Mouse (Mus musculus) heart, embryonic 13.5 days (tissue): Measurements from ENCODE around the gene Ccnb1ip1. TPM values are rescaled to one million over a fixed set of nuclear protein-coding genes. Genes with fewer than 3 reads are reported as not detected.

Experiments
- ATAC-seq: fragments of 200-750 bp; cut with Nextera tagmentation; 2 replicates; pipeline ENCODE4 v1.8.0; 2017; ENCODE audit warnings: moderate TSS enrichment; ENCODE audit not compliant: insufficient number of reproducible peaks, low FRiP score, low TSS enrichment; ENCODE audit errors: extremely low read depth
- H3K27ac ChIP-seq: fragments of 300-500 bp; sonication (generic); replicated peaks from 2 replicates; pipeline ENCODE4 v1.5.1; 2015; ENCODE audit warnings: moderate library complexity, mild to moderate bottlenecking, inconsistent platforms
- H3K27me3 ChIP-seq: fragments of 300-500 bp; sonication (generic); replicated peaks from 2 replicates; pipeline ENCODE4 v1.6.1; 2015; ENCODE audit warnings: mild to moderate bottlenecking, inconsistent platforms
- H3K36me3 ChIP-seq: fragments of 300-500 bp; sonication (generic); 2 replicates; pipeline ENCODE4 v1.6.1; 2015; ENCODE audit warnings: mild to moderate bottlenecking, inconsistent platforms
- H3K4me1 ChIP-seq: fragments of 300-500 bp; sonication (generic); 2 replicates; pipeline ENCODE4 v1.6.1; 2015; ENCODE audit warnings: inconsistent platforms
- H3K4me2 ChIP-seq: fragments of 300-500 bp; sonication (generic); 2 replicates; pipeline ENCODE4 v1.6.1; 2015; ENCODE audit warnings: inconsistent platforms, mild to moderate bottlenecking, moderate library complexity
- H3K4me3 ChIP-seq: fragments of 300-500 bp; sonication (generic); 2 replicates; pipeline ENCODE4 v1.5.1; 2015; ENCODE audit warnings: moderate library complexity, mild to moderate bottlenecking, inconsistent platforms
- H3K9ac ChIP-seq: fragments of 300-500 bp; sonication (generic); 2 replicates; pipeline ENCODE4 v1.6.1; 2015; ENCODE audit warnings: inconsistent platforms, mild to moderate bottlenecking, moderate library complexity
- H3K9me3 ChIP-seq: fragments of 300-500 bp; sonication (generic); 2 replicates; pipeline ENCODE4 v1.6.1; 2016; ENCODE audit warnings: inconsistent platforms
- WGBS: fragments of 180-500 bp; shearing (Covaris S2); methylation state at CpG from one replicate; pipeline ENCODE4 v1.1.7; 2015; ENCODE audit warnings: mixed read lengths; 5-methylcytosine and 5-hydroxymethylcytosine counted together
- polyA plus RNA-seq: library from polyadenylated mRNA; unstranded; fragments of >200 nt; fragmentation: Nextera tagmentation; extraction: Ambion mirVana; gene quantifications from 2 replicates; pipeline ENCODE4 v1.2.1, GENCODE M21; 2015

The Ccnb1ip1 gene
- polyA plus RNA-seq, 1 experiment from 2014 or later = not detected

- peaks cover 38% of the 10 kb centered on the region for H3K36me3 ChIP-seq
- H3K27me3 ChIP-seq = no peaks in the 10 kb centered on the region
- no peak for ATAC-seq
- H3K27ac ChIP-seq = no peak overlapping the region
- H3K9me3 ChIP-seq = 0 out of 2 replicates have a peak, but pooled peaks cover 2% of the 10 kb centered on the region
- no peak overlapping the region for H3K4me3 ChIP-seq
- 88% methylated on average over 3 of the region's 3 CpGs for WGBS
- peaks cover 7% of the 10 kb centered on the region for H3K4me1 ChIP-seq
- no peak overlapping the region for H3K9ac ChIP-seq
- no peak overlapping the region for H3K4me2 ChIP-seq
Observed at GRCm38 (mm10) chr14:50782166-50782565, 25.4 kb downstream of the Ccnb1ip1 start.

GRCm38 (mm10) chr14:50771342-50771741, 36.2 kb downstream of the Ccnb1ip1 start:
- no peaks in the 10 kb centered on the region for H3K27me3 ChIP-seq
- H3K27ac ChIP-seq = no peak overlapping the region
- no peaks in the 10 kb centered on the region for H3K4me1 ChIP-seq
- H3K4me3 ChIP-seq = no peak overlapping the region
- no peak overlapping the region for H3K4me2 ChIP-seq
- H3K9me3 ChIP-seq = no peaks in the 10 kb centered on the region
- H3K9ac ChIP-seq = no peak overlapping the region
- WGBS = 76% methylated on average over 2 of the region's 2 CpGs
- H3K36me3 ChIP-seq = peaks cover 87% of the 10 kb centered on the region
- no peak for ATAC-seq

GRCm38 (mm10) chr14:50765736-50766135, 41.8 kb downstream of the Ccnb1ip1 start:
- H3K4me1 ChIP-seq = no peaks in the 10 kb centered on the region
- no peak overlapping the region for H3K27ac ChIP-seq
- H3K36me3 ChIP-seq = peaks cover 69% of the 10 kb centered on the region
- H3K27me3 ChIP-seq = no peaks in the 10 kb centered on the region
- no peak overlapping the region for H3K4me2 ChIP-seq
- H3K9ac ChIP-seq = no peak overlapping the region
- no peak for ATAC-seq
- 83% methylated on average over 6 of the region's 6 CpGs for WGBS
- H3K9me3 ChIP-seq = no peaks in the 10 kb centered on the region
- no peak overlapping the region for H3K4me3 ChIP-seq

- Histone ChIP-seq H3K4me1 (no peaks in the 10 kb centered on the region), H3K4me2 (no peak overlapping the region), H3K27me3 (no peaks in the 10 kb centered on the region), H3K27ac (no peak overlapping the region), H3K9me3 (no peaks in the 10 kb centered on the region), H3K9ac (no peak overlapping the region), H3K4me3 (no peak overlapping the region), H3K36me3 (peaks cover 8% of the 10 kb centered on the region)
- WGBS = 73% methylated on average over 5 of the region's 5 CpGs
- ATAC-seq = no peak
Observed at GRCm38 (mm10) chr14:50758416-50759085, 49.0 kb downstream of the Ccnb1ip1 start.

GRCm38 (mm10) chr14:50744994-50745393, 62.5 kb downstream of the Ccnb1ip1 start, which contains the start of gene Olfr749:
TSS of gene Olfr749 (minus strand) at chr14:50745094.
- ATAC-seq = no peak

GRCm38 (mm10) chr14:50741584-50741983, 65.9 kb downstream of the Ccnb1ip1 start:
- ATAC-seq = no peak
- no peaks in the 10 kb centered on the region for H3K27me3 ChIP-seq
- 54% methylated on average over 2 of the region's 2 CpGs for WGBS

More at GRCm38 (mm10) chr14:50744994-50745393, 62.5 kb downstream of the Ccnb1ip1 start, which contains the start of gene Olfr749:
- Histone ChIP-seq H3K9me3 (no peaks in the 10 kb centered on the region), H3K27ac (no peak within 1 kb of the TSS), H3K4me2 (no peak within 1 kb of the TSS), H3K4me3 (no peak within 1 kb of the TSS), H3K27me3 (no peaks in the 10 kb centered on the region), H3K9ac (no peak within 1 kb of the TSS), H3K4me1 (no peaks in the 10 kb centered on the region), H3K36me3 (no peaks in the 10 kb centered on the region)

GRCm38 (mm10) chr14:50740334-50740733, 67.2 kb downstream of the Ccnb1ip1 start:
- H3K9me3 ChIP-seq = no peaks in the 10 kb centered on the region
- H3K4me2 ChIP-seq = no peak overlapping the region
- H3K36me3 ChIP-seq = no peaks in the 10 kb centered on the region
- H3K27me3 ChIP-seq = no peaks in the 10 kb centered on the region
- no peaks in the 10 kb centered on the region for H3K4me1 ChIP-seq
- H3K4me3 ChIP-seq = no peak overlapping the region
- H3K9ac ChIP-seq = no peak overlapping the region
- H3K27ac ChIP-seq = no peak overlapping the region
- no peak for ATAC-seq
- WGBS = 54% methylated on average over 2 of the region's 2 CpGs

More at GRCm38 (mm10) chr14:50741584-50741983, 65.9 kb downstream of the Ccnb1ip1 start:
- H3K4me3 ChIP-seq = no peak overlapping the region
- H3K36me3 ChIP-seq = no peaks in the 10 kb centered on the region
- H3K9me3 ChIP-seq = no peaks in the 10 kb centered on the region
- no peak overlapping the region for H3K27ac ChIP-seq
- no peaks in the 10 kb centered on the region for H3K4me1 ChIP-seq
- no peak overlapping the region for H3K4me2 ChIP-seq
- no peak overlapping the region for H3K9ac ChIP-seq

Other genes with a start within 250 kb of the Ccnb1ip1 start
- not detected in 2 replicates for gene Olfr744, start 192.9 kb downstream of the Ccnb1ip1 start, polyA plus RNA-seq
- gene Olfr745, start 168.3 kb downstream of the Ccnb1ip1 start, polyA plus RNA-seq = not detected in 2 replicates
- not detected in 2 replicates for gene Olfr746, start 160.6 kb downstream of the Ccnb1ip1 start, polyA plus RNA-seq
- gene Olfr747, start 114.5 kb downstream of the Ccnb1ip1 start, polyA plus RNA-seq = not detected in 2 replicates
- not detected in 2 replicates for gene Olfr748, start 100.4 kb downstream of the Ccnb1ip1 start, polyA plus RNA-seq
- gene Olfr749, start 62.6 kb downstream of the Ccnb1ip1 start, polyA plus RNA-seq = not detected in 2 replicates
- gene Ttc5, start 22.2 kb downstream of the Ccnb1ip1 start, polyA plus RNA-seq = 48.8 and 51.4 TPM in 2 replicates
- gene Parp2, start 109 bp upstream of the Ccnb1ip1 start, polyA plus RNA-seq = 35.1 and 41.6 TPM in 2 replicates
- gene Tep1, start 62.8 kb upstream of the Ccnb1ip1 start, polyA plus RNA-seq = 4.5 and 5.1 TPM in 2 replicates
- 0.10 and 0.45 TPM in 2 replicates for gene Klhl33, start 89.8 kb upstream of the Ccnb1ip1 start, polyA plus RNA-seq
- 112 and 131 TPM in 2 replicates for gene Osgep, start 117.2 kb upstream of the Ccnb1ip1 start, polyA plus RNA-seq
- gene Apex1, start 117.2 kb upstream of the Ccnb1ip1 start, polyA plus RNA-seq = 148 TPM in 2 replicates
- gene Pip4p1, start 123.1 kb upstream of the Ccnb1ip1 start, polyA plus RNA-seq = 34.9 and 38.2 TPM in 2 replicates
- 36.5 and 41.3 TPM in 2 replicates for gene Pnp, start 123.3 kb upstream of the Ccnb1ip1 start, polyA plus RNA-seq
- not detected in 2 replicates for gene Gm49342, start 136.8 kb upstream of the Ccnb1ip1 start, polyA plus RNA-seq
- gene Pnp2, start 148.3 kb upstream of the Ccnb1ip1 start, polyA plus RNA-seq = 0.74 TPM in 1 of 2 replicates, not detected in the other
- gene Rnase10, start 200.0 kb upstream of the Ccnb1ip1 start, polyA plus RNA-seq = 0.34 and 0.40 TPM in 2 replicates
- not detected in 2 replicates for gene Rnase9, start 234.1 kb upstream of the Ccnb1ip1 start, polyA plus RNA-seq
- not detected in 2 replicates for gene Rnase11, start 242.4 kb upstream of the Ccnb1ip1 start, polyA plus RNA-seq
- 0.99 and 1.1 TPM in 2 replicates for gene Rnase12, start 249.9 kb upstream of the Ccnb1ip1 start, polyA plus RNA-seq